Comparison of ENCODE assay signal across 12 mouse cellular contexts in the genomic region with DNA sequence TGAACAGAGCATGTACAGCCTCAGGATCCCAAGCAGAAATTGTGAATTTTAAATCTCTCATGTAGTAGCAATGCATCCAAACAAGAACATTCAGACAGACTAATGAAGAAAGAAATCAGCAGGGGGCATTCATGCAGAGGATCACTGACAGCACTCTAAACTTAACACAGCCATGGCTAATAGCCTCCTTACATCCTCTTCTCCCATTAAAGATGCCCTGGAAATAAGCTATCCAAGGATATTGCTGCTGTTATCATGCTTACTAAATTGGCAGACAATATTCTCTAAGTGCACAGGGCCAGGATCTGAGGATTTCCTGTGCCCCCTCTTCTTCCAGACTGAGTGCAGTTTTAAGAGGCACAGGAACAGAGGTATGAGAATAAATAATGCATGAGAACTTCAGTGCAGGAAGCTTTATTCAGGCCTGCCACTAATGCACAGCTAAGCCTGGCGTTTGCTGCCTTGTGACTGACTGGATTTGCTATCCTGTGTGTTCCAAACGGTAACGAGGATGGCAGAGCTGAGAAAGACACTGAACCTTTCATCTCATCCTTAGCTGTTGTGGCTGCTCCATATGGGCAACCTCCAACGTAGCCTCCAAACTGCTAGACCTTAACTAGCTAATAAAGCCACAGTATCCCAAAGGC.
A peak's percentile ranks its signal among the peaks of the same experiment; 100 is the strongest.
DNase-seq lines count a peak whose midpoint lies in the region; ATAC-seq and TF ChIP-seq lines count a peak whose summit lies in the region.
"Had no signal": no experiment of that assay in that cellular context is flagged by ENCODE, and none has a peak within 500 bp of the region (broad histone marks: within the 10 kb centered on the region; RNA-seq: fewer than 3 reads in every experiment).

No protein-coding gene starts in this region.

- peak; percentile 73 for DNase-seq in midbrain, embryonic 11.5 days (ENCODE audit: low spot score, missing footprints)
- no peak for DNase-seq in midbrain, embryonic 10.5 days (ENCODE audit: low spot score)
- peak; percentile 21 for DNase-seq in retina, postnatal 1 day
- DNase-seq in embryo, embryonic 11 days: no peak
- DNase-seq in liver, postnatal 0 days: no peak
- DNase-seq: cerebellum, adult 8-10 months; lung, adult 2 months; thymus, adult 18-20 months had no signal

- 22% methylated on average over 4 of the region's 4 CpGs for WGBS in midbrain, embryonic 11.5 days
- WGBS in midbrain, embryonic 10.5 days: 45% methylated on average over 4 of the region's 4 CpGs
- WGBS in forebrain, embryonic 16.5 days: 15% methylated on average over 4 of the region's 4 CpGs
- 11% methylated on average over 4 of the region's 4 CpGs for WGBS in midbrain, embryonic 13.5 days
- 52% methylated on average over 4 of the region's 4 CpGs for WGBS in liver, postnatal 0 days (ENCODE audit: insufficient replicate concordance)

- TF ChIP-seq CTCF in liver, postnatal 0 days (IDR thresholded peaks at IDR 0.05; ENCODE audit: low read depth): no peak

- H3K9ac ChIP-seq in midbrain, embryonic 11.5 days (ENCODE audit: low read length): no peak overlapping the region
- H3K9ac ChIP-seq in forebrain, embryonic 16.5 days (replicated peaks; ENCODE audit: low read depth, low read length): no peak overlapping the region
- H3K9ac ChIP-seq in midbrain, embryonic 13.5 days (replicated peaks): no peak overlapping the region
- H3K9ac ChIP-seq in liver, postnatal 0 days (replicated peaks): no peak overlapping the region
- H3K9ac ChIP-seq: heart, embryonic 15.5 days had no signal

- H3K4me3 ChIP-seq in midbrain, embryonic 11.5 days (ENCODE audit: low read depth, low read length): no peak overlapping the region
- no peak overlapping the region for H3K4me3 ChIP-seq in midbrain, embryonic 10.5 days
- no peak overlapping the region for H3K4me3 ChIP-seq in forebrain, embryonic 16.5 days (replicated peaks; ENCODE audit: low read length)
- H3K4me3 ChIP-seq in midbrain, embryonic 13.5 days (replicated peaks): no peak overlapping the region
- no peak overlapping the region for H3K4me3 ChIP-seq in liver, postnatal 0 days (ENCODE audit: low read depth, low read length)
- H3K4me3 ChIP-seq: heart, embryonic 15.5 days had no signal

- H3K27ac ChIP-seq in midbrain, embryonic 11.5 days (ENCODE audit: low read depth, low read length): no peak overlapping the region
- H3K27ac ChIP-seq in midbrain, embryonic 10.5 days (replicated peaks): no peak overlapping the region
- no peak overlapping the region for H3K27ac ChIP-seq in forebrain, embryonic 16.5 days (ENCODE audit: low read length)
- peak overlapping the region; percentile 71 for H3K27ac ChIP-seq in midbrain, embryonic 13.5 days
- H3K27ac ChIP-seq in liver, postnatal 0 days (ENCODE audit: low read depth): no peak overlapping the region
- H3K27ac ChIP-seq: heart, embryonic 15.5 days; macrophage had no signal

- H3K4me2 ChIP-seq in midbrain, embryonic 11.5 days: no peak overlapping the region
- H3K4me2 ChIP-seq in forebrain, embryonic 16.5 days (ENCODE audit: low read length): no peak overlapping the region
- no peak overlapping the region for H3K4me2 ChIP-seq in midbrain, embryonic 13.5 days (replicated peaks)
- H3K4me2 ChIP-seq in liver, postnatal 0 days (ENCODE audit: low read depth, low read length): no peak overlapping the region
- H3K4me2 ChIP-seq: heart, embryonic 15.5 days had no signal

- TF ChIP-seq EP300 in liver, postnatal 0 days (IDR thresholded peaks at IDR 0.05; ENCODE audit: low read depth): no peak

- no peaks in the 10 kb centered on the region for H3K4me1 ChIP-seq in midbrain, embryonic 11.5 days (ENCODE audit: control insufficient read depth, insufficient read depth, low read length)
- H3K4me1 ChIP-seq in midbrain, embryonic 10.5 days: peaks cover 9% of the 10 kb centered on the region; the same call in 1 of the 2 replicates
- H3K4me1 ChIP-seq in forebrain, embryonic 16.5 days (replicated peaks; ENCODE audit: control insufficient read depth, insufficient read depth, low read length): no peaks in the 10 kb centered on the region; the same call in 1 of the 2 replicates
- peaks cover 9% of the 10 kb centered on the region for H3K4me1 ChIP-seq in midbrain, embryonic 13.5 days (replicated peaks)
- no peaks in the 10 kb centered on the region for H3K4me1 ChIP-seq in liver, postnatal 0 days (ENCODE audit: insufficient read depth)
- H3K4me1 ChIP-seq: heart, embryonic 15.5 days had no signal

- peak; percentile 76; the same call in 1 of the 2 replicates for ATAC-seq in midbrain, embryonic 11.5 days (ENCODE audit: low FRiP score)
- peak; percentile 61; the same call in 1 of the 2 replicates for ATAC-seq in forebrain, embryonic 16.5 days
- ATAC-seq in midbrain, embryonic 13.5 days: peak; percentile 93
- ATAC-seq in liver, postnatal 0 days: no peak

- no peaks in the 10 kb centered on the region for H3K9me3 ChIP-seq in midbrain, embryonic 11.5 days (ENCODE audit: control insufficient read depth, low read length)
- no peaks in the 10 kb centered on the region for H3K9me3 ChIP-seq in midbrain, embryonic 10.5 days (replicated peaks)
- H3K9me3 ChIP-seq in forebrain, embryonic 16.5 days (ENCODE audit: control insufficient read depth, low read length): no peaks in the 10 kb centered on the region
- H3K9me3 ChIP-seq in midbrain, embryonic 13.5 days: no peaks in the 10 kb centered on the region
- H3K9me3 ChIP-seq in liver, postnatal 0 days (ENCODE audit: low read length): no peaks in the 10 kb centered on the region
- H3K9me3 ChIP-seq: heart, embryonic 15.5 days had no signal

- no peaks in the 10 kb centered on the region for H3K27me3 ChIP-seq in midbrain, embryonic 11.5 days (ENCODE audit: control insufficient read depth, insufficient read depth, low read length)
- no peaks in the 10 kb centered on the region for H3K27me3 ChIP-seq in midbrain, embryonic 10.5 days (ENCODE audit: low read depth, poor library complexity, severe bottlenecking)
- no peaks in the 10 kb centered on the region for H3K27me3 ChIP-seq in forebrain, embryonic 16.5 days (replicated peaks; ENCODE audit: control insufficient read depth, insufficient read depth, low read length)
- H3K27me3 ChIP-seq in midbrain, embryonic 13.5 days: no peaks in the 10 kb centered on the region
- H3K27me3 ChIP-seq in liver, postnatal 0 days (ENCODE audit: insufficient read depth, low read length): no peaks in the 10 kb centered on the region
- H3K27me3 ChIP-seq: heart, embryonic 15.5 days had no signal

- no peaks in the 10 kb centered on the region for H3K36me3 ChIP-seq in midbrain, embryonic 11.5 days (ENCODE audit: control insufficient read depth, insufficient read depth, low read length)
- no peaks in the 10 kb centered on the region for H3K36me3 ChIP-seq in midbrain, embryonic 10.5 days
- H3K36me3 ChIP-seq in forebrain, embryonic 16.5 days (ENCODE audit: control insufficient read depth, insufficient read depth): no peaks in the 10 kb centered on the region
- no peaks in the 10 kb centered on the region for H3K36me3 ChIP-seq in midbrain, embryonic 13.5 days
- H3K36me3 ChIP-seq in liver, postnatal 0 days (replicated peaks; ENCODE audit: insufficient read depth, low read length): no peaks in the 10 kb centered on the region
- H3K36me3 ChIP-seq: heart, embryonic 15.5 days had no signal

Comparison
In these comparisons a context has a peak if more than half of its experiments do, and no peak if none do; other contexts are left out.
1. DNase-seq: peak in midbrain, embryonic 11.5 days (single experiment) and retina, postnatal 1 day (single experiment); none in midbrain, embryonic 10.5 days (single experiment), embryo, embryonic 11 days (single experiment) and liver, postnatal 0 days (single experiment).